8 mouse cellular contexts compared by ENCODE assay signal in the genomic region with DNA sequence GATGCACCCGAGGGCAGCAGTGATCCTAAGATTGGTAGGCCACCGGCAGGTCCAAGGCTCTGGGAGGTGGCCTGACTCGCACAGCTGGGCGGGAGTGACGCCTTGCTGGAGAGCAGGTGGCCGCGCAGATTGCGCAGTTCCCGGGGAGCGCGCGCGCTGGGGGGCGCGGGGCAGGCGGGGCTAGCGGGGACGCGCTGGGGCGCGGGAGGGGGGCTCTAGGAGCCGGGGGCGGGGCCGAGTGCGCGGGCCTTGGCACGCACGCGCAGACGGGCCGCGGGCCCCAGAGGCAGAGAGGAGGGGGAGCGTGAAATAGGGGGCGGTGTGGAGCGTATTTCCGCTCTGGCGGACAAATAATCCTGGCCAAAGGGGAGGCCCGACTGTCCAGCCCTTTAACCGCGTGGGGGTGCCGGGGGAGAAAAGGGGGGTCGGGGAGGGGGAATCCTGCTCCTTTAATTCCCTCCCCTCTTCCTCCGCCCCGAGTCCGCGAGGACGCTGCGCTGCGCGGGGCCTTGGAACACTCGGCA. TPM values are rescaled to one million over a fixed set of nuclear protein-coding genes. Genes with fewer than 3 reads are reported as not detected.
DNase-seq lines count a peak whose midpoint lies in the region; ATAC-seq lines count a peak whose summit lies in the region.

No protein-coding gene starts in this region.

- peak; percentile 88 for ATAC-seq in intestine, embryonic 15.5 days

- peak; percentile 93 for DNase-seq in adrenal gland, adult 8-10 months
- peak; percentile 96 for DNase-seq in embryo, embryonic 11.5 days (ENCODE audit: low read depth, low spot score)
- DNase-seq in gastrocnemius, postnatal 36 days = peak; percentile 87 to 90
- peak; percentile 94 for DNase-seq in left cerebral cortex, postnatal 25 days (ENCODE audit: low spot score in 2 of 2)
- peak; percentile 99 for DNase-seq in mesoderm, embryonic 11.5 days (ENCODE audit: low read depth, low spot score)
- peak; percentile 93 for DNase-seq in right cerebral cortex, postnatal 25 days
- DNase-seq in urinary bladder, postnatal 36 days (ENCODE audit: low spot score in 2 of 2) = peak; percentile 85 to 93

- peaks cover 29% of the 10 kb centered on the region for H3K4me1 ChIP-seq in intestine, embryonic 15.5 days (replicated peaks)

- peak overlapping the region; percentile 78 for H3K4me3 ChIP-seq in intestine, embryonic 15.5 days (replicated peaks)

- H3K9me3 ChIP-seq in intestine, embryonic 15.5 days = no peaks in the 10 kb centered on the region

- intact Hi-C loops in gastrocnemius, postnatal 36 days (cut with DNase I) = no loop called here
- intact Hi-C loops in left cerebral cortex, postnatal 25 days (cut with DNase I) = loop anchor here (5.0 kb wide), 1 partner anchor 42 kb away; the partner anchor contains the start of genes Nelfe and Skiv2l

- peak overlapping the region; percentile 82 for H3K4me2 ChIP-seq in intestine, embryonic 15.5 days (replicated peaks)

- H3K36me3 ChIP-seq in intestine, embryonic 15.5 days = peaks cover 8% of the 10 kb centered on the region

- H3K27ac ChIP-seq in intestine, embryonic 15.5 days = peak overlapping the region; percentile 94

- 2% methylated on average over 28 of the region's 51 CpGs for WGBS in intestine, embryonic 15.5 days

- H3K27me3 ChIP-seq in intestine, embryonic 15.5 days (replicated peaks) = no peaks in the 10 kb centered on the region

- peak overlapping the region; percentile 93 for H3K9ac ChIP-seq in intestine, embryonic 15.5 days

RNA-seq across cellular contexts. Expression of gene C2, which starts 3.9 kb away (rescaled TPM):
- 100 to 1,000 TPM in 3 of 4 experiments, 10 to 100 TPM in 1; 86.8 to 164 (median 129) TPM for total RNA-seq in adrenal gland, adult 8-10 months (2022)
- 1 to 10 TPM; 1.4 to 1.5 TPM for total RNA-seq in gastrocnemius, postnatal 36 days (2021)
- 14.9 and 16.0 TPM in 2 replicates for polyA plus RNA-seq in intestine, embryonic 15.5 days (2015; fragmentation: Nextera tagmentation; extraction: Ambion mirVana)
- 1 to 10 TPM; 1.5 to 3.6 TPM for total RNA-seq in left cerebral cortex, postnatal 25 days (2021)

RNA-seq across cellular contexts. Expression of gene Ehmt2, which starts 4.1 kb away (rescaled TPM):
- total RNA-seq in adrenal gland, adult 8-10 months (2022) = 100 to 1,000 TPM; 148 to 179 (median 173) TPM
- total RNA-seq in gastrocnemius, postnatal 36 days (2021) = 10 to 100 TPM; 24.7 to 28.2 TPM
- polyA plus RNA-seq in intestine, embryonic 15.5 days (2015; fragmentation: Nextera tagmentation; extraction: Ambion mirVana) = 61.2 and 67.6 TPM in 2 replicates
- total RNA-seq in left cerebral cortex, postnatal 25 days (2021) = 100 to 1,000 TPM; 166 to 167 TPM

RNA-seq across cellular contexts. Expression of gene Gm20547, which starts 12.3 kb away (rescaled TPM):
- total RNA-seq in adrenal gland, adult 8-10 months (2022) = under 1 TPM in 1 of 4 experiments, not detected in 3; 0.89 TPM
- total RNA-seq in gastrocnemius, postnatal 36 days (2021) = under 1 TPM in 1 of 2 experiments, not detected in 1; 0.20 TPM
- not detected in 2 replicates for polyA plus RNA-seq in intestine, embryonic 15.5 days (2015; fragmentation: Nextera tagmentation; extraction: Ambion mirVana)
- total RNA-seq in left cerebral cortex, postnatal 25 days (2021) = not detected

RNA-seq across cellular contexts. Expression of gene Zbtb12, which starts 14.9 kb away (rescaled TPM):
- 10 to 100 TPM; 15.0 to 21.0 (median 18.0) TPM for total RNA-seq in adrenal gland, adult 8-10 months (2022)
- 1 to 10 TPM; 4.6 to 5.7 TPM for total RNA-seq in gastrocnemius, postnatal 36 days (2021)
- polyA plus RNA-seq in intestine, embryonic 15.5 days (2015; fragmentation: Nextera tagmentation; extraction: Ambion mirVana) = 2.5 and 2.8 TPM in 2 replicates
- 1 to 10 TPM; 6.9 to 7.3 TPM for total RNA-seq in left cerebral cortex, postnatal 25 days (2021)

RNA-seq across cellular contexts. Expression of gene Slc44a4, which starts 20.1 kb away (rescaled TPM):
- total RNA-seq in adrenal gland, adult 8-10 months (2022) = 1 to 10 TPM in 2 of 4 experiments, under 1 TPM in 2; 0.73 to 1.8 (median 1.1) TPM
- under 1 TPM in 1 of 2 experiments, not detected in 1; 0.17 TPM for total RNA-seq in gastrocnemius, postnatal 36 days (2021)
- polyA plus RNA-seq in intestine, embryonic 15.5 days (2015; fragmentation: Nextera tagmentation; extraction: Ambion mirVana) = 56.2 and 60.4 TPM in 2 replicates
- total RNA-seq in left cerebral cortex, postnatal 25 days (2021) = under 1 TPM; 0.55 to 0.66 TPM

Comparison
In these comparisons a context has a peak if more than half of its experiments do, and no peak if none do; other contexts are left out.
1. Peak in every context shown above with its lines: DNase-seq, ATAC-seq, H3K4me3 ChIP-seq and H3K27ac ChIP-seq.
2. RNA of gene C2, which starts 3.9 kb away (total RNA-seq): 86.8 to 164 TPM in adrenal gland, adult 8-10 months; 1.5 to 3.6 TPM in left cerebral cortex, postnatal 25 days and 1.4 to 1.5 TPM in gastrocnemius, postnatal 36 days; every median in the first group is over 10 times any median in the second.
3. RNA of gene Ehmt2, which starts 4.1 kb away (total RNA-seq): 148 to 179 TPM in adrenal gland, adult 8-10 months and 166 to 167 TPM in left cerebral cortex, postnatal 25 days; 24.7 to 28.2 TPM in gastrocnemius, postnatal 36 days; every median in the first group is over 4 times any median in the second.